Mouse (Mus musculus): Measurements from ENCODE around the gene Ccar1.

DNA sequence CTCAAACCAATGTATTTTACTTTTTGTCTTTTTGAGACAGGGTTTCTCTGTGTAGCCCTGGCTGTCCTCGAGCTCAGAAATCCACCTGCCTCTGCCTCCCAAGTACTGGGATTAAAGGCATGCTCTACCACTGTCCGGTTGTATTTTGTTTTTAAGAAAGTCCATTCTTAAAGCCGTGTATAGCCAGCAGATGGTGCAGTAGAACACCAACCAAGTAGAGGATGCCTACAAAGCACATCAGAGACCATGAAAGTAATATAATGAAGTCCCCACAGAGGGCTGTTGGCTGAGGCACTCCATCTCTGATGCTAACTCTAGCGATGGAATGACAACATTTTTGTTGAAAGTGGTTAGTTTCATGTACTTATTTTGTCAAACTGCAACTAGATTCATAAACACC is 17.9 kb upstream of the Ccar1 start:
- TF ChIP-seq CTCF (IDR thresholded peaks at IDR 0.05; ENCODE audit: extremely low read depth, insufficient read depth, insufficient read length, insufficient replicate concordance) (no peak), POLR2A (IDR thresholded peaks at IDR 0.05; ENCODE audit: low read depth, low read length) (no peak)

All from spleen, adult 2 months (tissue).